Mouse (Mus musculus) hindbrain, embryonic 14.5 days (tissue): Measurements from ENCODE around the gene Slc4a1. TPM values are rescaled to one million over a fixed set of nuclear protein-coding genes. Genes with fewer than 3 reads are reported as not detected.

Source experiments
- ATAC-seq: fragments of 200-750 bp; cut with Nextera tagmentation; 2 replicates; pipeline ENCODE4 v1.8.0; 2017; ENCODE audit warnings: moderate number of reproducible peaks, mild to moderate bottlenecking, moderate TSS enrichment, moderate library complexity; ENCODE audit not compliant: low FRiP score
- DNase-seq: peaks from one replicate; pipeline ENCODE4 v3.0.0-alpha.2; 2015; ENCODE audit warnings: low spot score
- H3K27ac ChIP-seq: fragments of 300-500 bp; sonication (generic); 2 replicates; pipeline ENCODE4 v1.5.1; 2014; ENCODE audit warnings: mild to moderate bottlenecking, moderate library complexity
- H3K27me3 ChIP-seq: fragments of 300-500 bp; sonication (generic); 2 replicates; pipeline ENCODE4 v1.6.1; 2014; ENCODE audit warnings: mild to moderate bottlenecking, low read length, mixed read lengths; ENCODE audit not compliant: control insufficient read depth, insufficient read depth
- H3K36me3 ChIP-seq: fragments of 300-500 bp; sonication (generic); replicated peaks from 2 replicates; pipeline ENCODE4 v1.6.1; 2014; ENCODE audit not compliant: control insufficient read depth, insufficient read depth
- H3K4me1 ChIP-seq: fragments of 300-500 bp; sonication (generic); replicated peaks from 2 replicates; pipeline ENCODE4 v1.6.1; 2014; ENCODE audit warnings: antibody characterized with exemption, low read length, mixed read lengths; ENCODE audit not compliant: control insufficient read depth, insufficient read depth
- H3K4me2 ChIP-seq: fragments of 300-500 bp; sonication (generic); replicated peaks from 2 replicates; pipeline ENCODE4 v1.6.1; 2014; ENCODE audit warnings: mild to moderate bottlenecking, moderate library complexity
- H3K4me3 ChIP-seq: fragments of 300-500 bp; sonication (generic); replicated peaks from 2 replicates; pipeline ENCODE4 v1.5.1; 2014; ENCODE audit warnings: mild to moderate bottlenecking, low read length
- H3K9ac ChIP-seq: fragments of 300-500 bp; sonication (generic); 2 replicates; pipeline ENCODE4 v1.6.1; 2014
- H3K9me3 ChIP-seq: fragments of 300-500 bp; sonication (generic); 2 replicates; pipeline ENCODE4 v1.6.1; 2016; ENCODE audit warnings: low read length; ENCODE audit not compliant: control insufficient read depth
- WGBS: fragments of 180-500 bp; shearing (Covaris S2); extraction: QIAGEN DNeasy Blood & Tissue Kit; methylation state at CpG from one replicate; pipeline ENCODE4 v1.1.7; 2014; 5-methylcytosine and 5-hydroxymethylcytosine counted together
- polyA plus RNA-seq: library from polyadenylated mRNA; unstranded; fragments of >200 nt; fragmentation: Nextera tagmentation; extraction: Ambion mirVana; gene quantifications from 2 replicates; pipeline ENCODE4 v1.2.1, GENCODE M21; 2014

The Slc4a1 gene
- polyA plus RNA-seq, 1 experiment from 2014 or later: 1.6 TPM

- Histone ChIP-seq H3K4me2 (no peak overlapping the region), H3K4me3 (no peak overlapping the region), H3K4me1 (no peaks in the 10 kb centered on the region), H3K9me3 (no peaks in the 10 kb centered on the region), H3K27me3 (no peaks in the 10 kb centered on the region), H3K27ac (no peak overlapping the region), H3K36me3 (no peaks in the 10 kb centered on the region), H3K9ac (no peak overlapping the region)
- DNase-seq: no peak
- no peak for ATAC-seq
- 91% methylated on average over 7 of the region's 7 CpGs for WGBS
These were observed 17.9 kb downstream of the Slc4a1 start for GRCm38 (mm10) chr11:102348101-102348585.

DNA sequence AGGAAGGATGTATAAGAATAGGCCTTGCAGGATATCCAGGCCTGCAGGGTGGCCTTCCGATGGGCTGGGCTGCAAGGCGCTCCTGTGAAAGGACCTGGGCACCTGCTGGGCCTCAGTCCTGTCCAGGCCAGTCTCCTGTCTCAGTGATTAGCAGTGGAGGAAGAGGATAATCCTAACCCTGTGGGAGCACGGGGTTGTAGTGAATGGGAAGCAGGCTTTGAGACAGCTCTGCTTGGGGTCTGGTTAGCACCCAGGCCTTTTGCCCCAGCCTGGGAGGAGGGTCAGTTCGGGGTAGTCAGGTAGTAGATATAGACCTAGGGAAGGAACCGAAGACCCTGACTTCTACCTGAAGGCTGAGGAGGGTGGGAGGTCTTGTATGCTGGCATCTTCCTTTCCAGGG is 18.3 kb downstream of the Slc4a1 start:
- 74% methylated on average over 5 of the region's 5 CpGs for WGBS
- no peaks in the 10 kb centered on the region for H3K36me3 ChIP-seq
- no peak overlapping the region for H3K9ac ChIP-seq
- no peak overlapping the region for H3K4me3 ChIP-seq
- no peak overlapping the region for H3K27ac ChIP-seq
- no peak overlapping the region for H3K4me2 ChIP-seq
- no peak for DNase-seq
- no peaks in the 10 kb centered on the region for H3K9me3 ChIP-seq
- no peaks in the 10 kb centered on the region for H3K27me3 ChIP-seq
- no peaks in the 10 kb centered on the region for H3K4me1 ChIP-seq
- ATAC-seq: no peak

GRCm38 (mm10) chr11:102346926-102347325 is 19.1 kb downstream of the Slc4a1 start:
- H3K36me3 ChIP-seq: no peaks in the 10 kb centered on the region
- ATAC-seq: no peak
- no peak overlapping the region for H3K4me3 ChIP-seq
- H3K4me1 ChIP-seq: no peaks in the 10 kb centered on the region
- no peaks in the 10 kb centered on the region for H3K9me3 ChIP-seq
- H3K9ac ChIP-seq: no peak overlapping the region
- WGBS: 62% methylated on average over 5 of the region's 5 CpGs
- DNase-seq: no peak
- H3K4me2 ChIP-seq: no peak overlapping the region
- no peak overlapping the region for H3K27ac ChIP-seq
- no peaks in the 10 kb centered on the region for H3K27me3 ChIP-seq

DNA sequence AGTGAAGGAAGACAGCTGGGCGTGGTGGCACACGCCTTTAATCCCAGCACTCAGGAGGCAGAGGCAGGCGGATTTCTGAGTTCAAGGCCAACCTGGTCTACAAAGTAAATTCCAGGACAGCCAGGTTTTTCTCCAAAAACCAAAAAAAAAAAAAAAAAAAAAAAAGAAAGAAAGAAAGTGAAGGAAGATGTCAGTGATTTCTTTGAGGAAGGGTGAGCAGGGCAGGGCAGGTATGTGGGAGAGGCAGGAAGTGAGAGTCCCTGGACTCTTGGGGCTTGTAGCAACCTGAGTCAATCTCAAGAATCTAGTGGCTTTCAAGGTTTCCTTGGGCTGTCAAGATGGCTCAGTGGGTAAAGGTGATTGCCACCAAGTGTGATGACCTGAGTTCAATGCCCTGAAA is 21.5 kb downstream of the Slc4a1 start:
- no peak overlapping the region for H3K4me2 ChIP-seq
- no peak overlapping the region for H3K4me3 ChIP-seq
- no peaks in the 10 kb centered on the region for H3K36me3 ChIP-seq
- no peak for DNase-seq
- ATAC-seq: no peak
- no peak overlapping the region for H3K27ac ChIP-seq
- H3K9ac ChIP-seq: no peak overlapping the region
- 92% methylated on average over 3 of the region's 3 CpGs for WGBS
- H3K27me3 ChIP-seq: no peaks in the 10 kb centered on the region
- H3K4me1 ChIP-seq: no peaks in the 10 kb centered on the region
- H3K9me3 ChIP-seq: no peaks in the 10 kb centered on the region

GRCm38 (mm10) chr11:102342742-102343141 is 23.3 kb downstream of the Slc4a1 start:
- Histone ChIP-seq H3K4me1 (no peaks in the 10 kb centered on the region), H3K27me3 (no peaks in the 10 kb centered on the region), H3K9me3 (no peaks in the 10 kb centered on the region), H3K27ac (no peak overlapping the region), H3K4me3 (no peak overlapping the region), H3K9ac (no peak overlapping the region), H3K36me3 (no peaks in the 10 kb centered on the region), H3K4me2 (no peak overlapping the region)
- 56% methylated on average over 12 of the region's 12 CpGs for WGBS
- DNase-seq (no peak), ATAC-seq (no peak)

DNA sequence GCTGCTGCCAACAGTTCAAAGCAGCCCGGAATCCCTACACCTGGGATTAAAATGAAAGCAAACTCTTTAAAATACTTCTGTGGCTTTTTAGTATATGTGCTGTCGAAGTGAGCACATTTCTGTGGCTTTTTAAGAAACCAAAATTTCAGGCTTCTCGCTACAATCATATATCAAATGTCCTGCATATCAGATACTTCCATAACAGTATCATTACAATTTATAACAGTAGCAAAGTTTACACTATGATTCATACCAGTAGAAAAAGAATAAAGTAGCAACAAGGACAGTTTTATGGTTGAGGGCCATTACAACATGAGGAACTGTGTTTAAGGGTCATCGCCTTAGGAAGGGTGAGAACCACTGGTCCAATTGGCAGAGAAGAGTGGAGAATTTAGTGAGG is 24.9 kb downstream of the Slc4a1 start:
- Histone ChIP-seq H3K4me2 (no peak overlapping the region), H3K4me1 (no peaks in the 10 kb centered on the region), H3K27ac (no peak overlapping the region), H3K9me3 (no peaks in the 10 kb centered on the region), H3K9ac (no peak overlapping the region), H3K27me3 (no peaks in the 10 kb centered on the region), H3K36me3 (no peaks in the 10 kb centered on the region), H3K4me3 (no peak overlapping the region)
- whole genome bisulfite sequencing: 95% methylated on average over 4 of the region's 4 CpGs
- DNase-seq (no peak), ATAC-seq (no peak)

DNA sequence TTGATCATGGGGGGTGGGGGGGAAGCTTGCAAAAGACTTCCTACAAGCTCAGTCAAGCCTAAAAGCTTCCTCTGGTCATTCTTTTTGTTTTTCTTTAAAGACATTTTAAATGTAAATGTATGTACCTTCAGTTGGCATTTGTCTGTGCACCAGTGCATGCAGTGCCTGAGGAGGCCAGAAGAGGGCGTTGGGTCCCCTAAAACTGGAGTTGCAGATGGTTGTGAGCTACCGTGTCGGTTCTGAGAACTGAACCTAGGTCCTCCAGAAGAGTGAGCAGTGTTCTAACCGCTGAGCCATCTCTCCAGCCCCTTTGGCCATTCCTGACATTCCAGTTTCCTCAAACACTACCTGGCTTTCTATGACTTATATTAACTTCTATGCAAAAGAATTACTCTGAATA is 26.4 kb downstream of the Slc4a1 start:
- DNase-seq: no peak
- H3K9ac ChIP-seq: no peak overlapping the region
- H3K4me2 ChIP-seq: no peak overlapping the region
- H3K27me3 ChIP-seq: no peaks in the 10 kb centered on the region
- no peak overlapping the region for H3K27ac ChIP-seq
- no peaks in the 10 kb centered on the region for H3K9me3 ChIP-seq
- 59% methylated on average over 4 of the region's 4 CpGs for WGBS
- no peak for ATAC-seq
- H3K36me3 ChIP-seq: no peaks in the 10 kb centered on the region
- H3K4me1 ChIP-seq: no peaks in the 10 kb centered on the region
- H3K4me3 ChIP-seq: no peak overlapping the region

GRCm38 (mm10) chr11:102339195-102339594 is 26.8 kb downstream of the Slc4a1 start:
- Histone ChIP-seq H3K4me3 (no peak overlapping the region), H3K4me1 (no peaks in the 10 kb centered on the region), H3K9ac (no peak overlapping the region), H3K4me2 (no peak overlapping the region), H3K27ac (no peak overlapping the region), H3K9me3 (no peaks in the 10 kb centered on the region), H3K36me3 (no peaks in the 10 kb centered on the region), H3K27me3 (no peaks in the 10 kb centered on the region)
- DNase-seq (no peak), ATAC-seq (no peak)
- 79% methylated on average over 11 of the region's 11 CpGs for WGBS

- no peak overlapping the region for H3K9ac ChIP-seq
These were observed 27.4 kb downstream of the Slc4a1 start for GRCm38 (mm10) chr11:102338561-102338960.

DNA sequence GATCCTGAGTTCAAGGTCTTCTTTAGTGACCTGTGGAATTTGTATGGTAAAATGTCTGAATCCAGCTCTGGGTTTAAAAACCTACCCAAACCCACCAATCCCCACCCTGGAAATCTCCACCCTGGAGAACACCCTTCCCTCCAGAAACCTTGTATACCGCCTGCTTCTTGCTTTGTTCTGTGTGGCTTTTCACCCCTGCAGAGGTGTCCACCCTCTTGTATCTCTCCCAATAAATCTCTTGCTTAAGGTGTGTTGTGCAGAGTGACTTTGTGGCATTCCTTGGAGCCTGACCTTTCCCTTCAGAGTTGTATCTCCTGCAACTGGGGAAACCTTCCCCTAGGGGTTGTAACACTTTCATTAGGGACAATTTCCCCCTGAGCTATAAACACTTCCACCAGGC is 28.1 kb downstream of the Slc4a1 start:
- 61% methylated on average over 1 of the region's 1 CpGs for WGBS
- H3K9ac ChIP-seq: no peak overlapping the region
- ATAC-seq: no peak

More at GRCm38 (mm10) chr11:102338561-102338960, 27.4 kb downstream of the Slc4a1 start:
- H3K4me2 ChIP-seq: no peak overlapping the region
- H3K4me3 ChIP-seq: no peak overlapping the region
- ATAC-seq (no peak), DNase-seq (peak; percentile 52)
- H3K9me3 ChIP-seq: no peaks in the 10 kb centered on the region
- no peak overlapping the region for H3K27ac ChIP-seq
- WGBS: 40% methylated on average over 3 of the region's 3 CpGs
- H3K4me1 ChIP-seq: no peaks in the 10 kb centered on the region
- H3K27me3 ChIP-seq: no peaks in the 10 kb centered on the region
- no peaks in the 10 kb centered on the region for H3K36me3 ChIP-seq

More for the DNA sequence above, 28.1 kb downstream of the Slc4a1 start:
- Histone ChIP-seq H3K4me3 (no peak overlapping the region), H3K27me3 (no peaks in the 10 kb centered on the region), H3K4me1 (no peaks in the 10 kb centered on the region), H3K4me2 (no peak overlapping the region), H3K36me3 (no peaks in the 10 kb centered on the region), H3K27ac (no peak overlapping the region), H3K9me3 (no peaks in the 10 kb centered on the region)
- no peak for DNase-seq
